In genomic region chr19:53180168-53180803, GRCm38 (mm10) we compare ENCODE assay signal across 10 mouse cellular contexts. TPM values are rescaled to one million over a fixed set of nuclear protein-coding genes. Genes with fewer than 3 reads are reported as not detected.
A peak's percentile ranks its signal among the peaks of the same experiment; 100 is the strongest.
DNase-seq lines count a peak whose midpoint lies in the region; ATAC-seq and TF ChIP-seq lines count a peak whose summit lies in the region.
"Had no signal": no experiment of that assay in that cellular context is flagged by ENCODE, and none has a peak within 500 bp of the region (broad histone marks: within the 10 kb centered on the region; RNA-seq: fewer than 3 reads in every experiment).

No protein-coding gene starts in this region.

- peaks cover 29% of the 10 kb centered on the region for H3K4me1 ChIP-seq in kidney, postnatal 0 days (replicated peaks; ENCODE audit: insufficient read depth, low read length)
- H3K4me1 ChIP-seq in CH12.LX (ENCODE audit: control insufficient read depth in 1 of 2, insufficient read depth in 2 of 2): peaks cover 0 to 8% of the 10 kb centered on the region in 2 experiments; a peak in 1 of 4 replicates
- H3K4me1 ChIP-seq in intestine, embryonic 16.5 days (ENCODE audit: control insufficient read depth, insufficient read depth, low read length): peaks cover 47% of the 10 kb centered on the region
- H3K4me1 ChIP-seq in forebrain, embryonic 16.5 days (replicated peaks; ENCODE audit: control insufficient read depth, insufficient read depth, low read length): peaks cover 8% of the 10 kb centered on the region; the same call in 1 of the 2 replicates

- TF ChIP-seq POLR2A in CH12.LX (IDR thresholded peaks at IDR 0.05; ENCODE audit: low read depth, low read length): no peak

- ATAC-seq in kidney, postnatal 0 days (replicated peaks; ENCODE audit: low FRiP score, low read depth): no peak
- no peak for ATAC-seq in intestine, embryonic 16.5 days
- no peak for ATAC-seq in forebrain, embryonic 16.5 days

- no peak overlapping the region for H3K9ac ChIP-seq in kidney, postnatal 0 days (ENCODE audit: low read depth, low read length)
- no peak overlapping the region for H3K9ac ChIP-seq in CH12.LX (ENCODE audit: insufficient read depth, low read depth)
- H3K9ac ChIP-seq in intestine, embryonic 16.5 days (ENCODE audit: low read depth, low read length): peak overlapping the region; percentile 16; the same call in 1 of the 2 replicates
- H3K9ac ChIP-seq in forebrain, embryonic 16.5 days (replicated peaks; ENCODE audit: low read depth, low read length): no peak overlapping the region

- intact Hi-C loops in heart, postnatal 14 days (cut with DNase I): no loop called here

- TF ChIP-seq EP300 in CH12.LX (IDR thresholded peaks at IDR 0.05; ENCODE audit: low read length): no peak

- H3K4me2 ChIP-seq in kidney, postnatal 0 days (ENCODE audit: low read length): no peak overlapping the region
- no peak overlapping the region for H3K4me2 ChIP-seq in CH12.LX (ENCODE audit: insufficient read depth, low read depth, poor library complexity, severe bottlenecking)
- H3K4me2 ChIP-seq in intestine, embryonic 16.5 days (ENCODE audit: low read depth, low read length): no peak overlapping the region
- H3K4me2 ChIP-seq in forebrain, embryonic 16.5 days (ENCODE audit: low read length): no peak overlapping the region

- H3K4me3 ChIP-seq in kidney, postnatal 0 days (replicated peaks; ENCODE audit: low read depth, low read length): no peak overlapping the region
- no peak overlapping the region for H3K4me3 ChIP-seq in CH12.LX (replicated peaks in 1 of 3; ENCODE audit: low read depth in 2 of 3, low read length in 2 of 3, poor library complexity in 1 of 3)
- H3K4me3 ChIP-seq in intestine, embryonic 16.5 days (ENCODE audit: low read length): no peak overlapping the region
- H3K4me3 ChIP-seq in forebrain, embryonic 16.5 days (replicated peaks; ENCODE audit: low read length): no peak overlapping the region

- in situ Hi-C loops in CH12.LX (cut with MboI; ENCODE audit: low pct_ligation_motif_present, low pct_unique_long_range_greater_than_20kb, low sequenced_read_pairs): no loop called here

- 67% methylated on average over 12 of the region's 12 CpGs for WGBS in kidney, postnatal 0 days
- WGBS in intestine, embryonic 16.5 days: 73% methylated on average over 12 of the region's 12 CpGs
- 76% methylated on average over 12 of the region's 12 CpGs for WGBS in forebrain, embryonic 16.5 days

- no peaks in the 10 kb centered on the region for H3K36me3 ChIP-seq in kidney, postnatal 0 days (ENCODE audit: insufficient read depth, low read length)
- no peaks in the 10 kb centered on the region for H3K36me3 ChIP-seq in CH12.LX (replicated peaks in 1 of 2; ENCODE audit: control insufficient read depth in 1 of 2, insufficient read depth in 1 of 2, low read length in 1 of 2)
- H3K36me3 ChIP-seq in intestine, embryonic 16.5 days (ENCODE audit: control insufficient read depth, insufficient read depth, low read length): no peaks in the 10 kb centered on the region
- H3K36me3 ChIP-seq in forebrain, embryonic 16.5 days (ENCODE audit: control insufficient read depth, insufficient read depth): no peaks in the 10 kb centered on the region

- TF ChIP-seq RAD21 in CH12.LX (IDR thresholded peaks at IDR 0.05; ENCODE audit: low read depth, low read length): no peak; the same call in 1 of the 2 replicates

- H3K79me2 ChIP-seq in CH12.LX (replicated peaks; ENCODE audit: control insufficient read depth, extremely low read depth, insufficient read depth, poor library complexity, severe bottlenecking): no peaks in the 10 kb centered on the region

- TF ChIP-seq CTCF in kidney, postnatal 0 days (IDR thresholded peaks at IDR 0.05; ENCODE audit: low read depth): peak; percentile 42; the same call in 1 of the 2 replicates
- no peak for TF ChIP-seq CTCF in CH12.LX (conservative IDR thresholded peaks at IDR 0.05 in 1 of 2, IDR thresholded peaks at IDR 0.05 in 1 of 2; ENCODE audit: low read depth in 2 of 2, low read length in 2 of 2)

- no peaks in the 10 kb centered on the region for H3K27me3 ChIP-seq in kidney, postnatal 0 days (ENCODE audit: insufficient read depth, low read length)
- H3K27me3 ChIP-seq in CH12.LX (replicated peaks): no peaks in the 10 kb centered on the region
- H3K27me3 ChIP-seq in intestine, embryonic 16.5 days (replicated peaks; ENCODE audit: control insufficient read depth, insufficient read depth, low read length): no peaks in the 10 kb centered on the region
- H3K27me3 ChIP-seq in forebrain, embryonic 16.5 days (replicated peaks; ENCODE audit: control insufficient read depth, insufficient read depth, low read length): no peaks in the 10 kb centered on the region

- H3K9me3 ChIP-seq in kidney, postnatal 0 days (replicated peaks; ENCODE audit: low read length): no peaks in the 10 kb centered on the region
- H3K9me3 ChIP-seq in CH12.LX (replicated peaks; ENCODE audit: low read length): peaks cover 2% of the 10 kb centered on the region
- 0 out of 2 replicates have a peak, but pooled peaks cover 4% of the 10 kb centered on the region for H3K9me3 ChIP-seq in intestine, embryonic 16.5 days (ENCODE audit: control insufficient read depth, low read length)
- no peaks in the 10 kb centered on the region for H3K9me3 ChIP-seq in forebrain, embryonic 16.5 days (ENCODE audit: control insufficient read depth, low read length)

- peak; percentile 88 for DNase-seq in heart, adult 11 months
- no peak for DNase-seq in heart, postnatal 14 days
- DNase-seq in kidney, postnatal 0 days (ENCODE audit: low spot score): peak; percentile 35
- DNase-seq in kidney, adult 11 months: no peak
- DNase-seq in CH12.LX (ENCODE audit: extremely low read depth): no peak
- DNase-seq in gastrocnemius, postnatal 4 days (ENCODE audit: low spot score in 2 of 2): no peak
- DNase-seq: cerebellum, postnatal 14 days; lung, postnatal 36 days had no signal

- dilution Hi-C loops in CH12.LX (cut with MboI; ENCODE audit: extremely low pct_ligation_motif_present, extremely low pct_unique_long_range_greater_than_20kb, low sequenced_read_pairs): no loop called here

- peak overlapping the region; percentile 88 for H3K27ac ChIP-seq in kidney, postnatal 0 days
- H3K27ac ChIP-seq in CH12.LX (ENCODE audit: insufficient read depth, low read depth): no peak overlapping the region
- H3K27ac ChIP-seq in intestine, embryonic 16.5 days (ENCODE audit: low read length): peak overlapping the region; percentile 43
- no peak overlapping the region for H3K27ac ChIP-seq in forebrain, embryonic 16.5 days (ENCODE audit: low read length)

TF ChIP-seq in CH12.LX, 34 proteins besides CTCF, POLR2A, EP300 and RAD21:
- peak; percentile 44; the same call in 1 of the 2 replicates for TF ChIP-seq ZNF384 (IDR thresholded peaks at IDR 0.05; ENCODE audit: low read depth, low read length)
- TF ChIP-seq E2F4 (IDR thresholded peaks at IDR 0.05; ENCODE audit: insufficient replicate concordance, low read depth, low read length): no peak

RNA-seq across cellular contexts. Expression of gene Add3, which starts 40.0 kb away (rescaled TPM):
- 10 to 100 TPM; 63.4 to 65.2 TPM for total RNA-seq in heart, postnatal 14 days (2021)
- polyA plus RNA-seq in kidney, postnatal 0 days (2015; fragmentation: Nextera tagmentation; extraction: Ambion mirVana): 66.5 and 72.9 TPM in 2 replicates
- total RNA-seq in CH12.LX (2012; rRNA removed): 11.2 and 16.4 TPM in 2 replicates
- total RNA-seq in CH12.LX (2014; rRNA removed): 16.3 and 16.9 TPM in 2 replicates
- 16.2 and 18.4 TPM in 2 replicates for polyA plus RNA-seq in CH12.LX (2012; ENCODE audit: insufficient read length, low read depth)
- polyA plus RNA-seq in intestine, embryonic 16.5 days (2015; fragmentation: Nextera tagmentation; extraction: Ambion mirVana): 120 and 121 TPM in 2 replicates
- 30.6 and 36.6 TPM in 2 replicates for polyA plus RNA-seq in forebrain, embryonic 16.5 days (2015; fragmentation: Nextera tagmentation; extraction: Ambion mirVana)
- 10 to 100 TPM; 76.6 to 85.1 TPM for total RNA-seq in gastrocnemius, postnatal 4 days (2021)

Comparison
In these comparisons a context has a peak if more than half of its experiments do, and no peak if none do; other contexts are left out.
1. DNase-seq: peak in heart, adult 11 months (single experiment) and kidney, postnatal 0 days (single experiment); none in heart, postnatal 14 days (0 of 2), kidney, adult 11 months (single experiment), CH12.LX (single experiment) and gastrocnemius, postnatal 4 days (0 of 2).
2. H3K27ac ChIP-seq: peak in kidney, postnatal 0 days (single experiment) and intestine, embryonic 16.5 days (single experiment); none in CH12.LX (single experiment) and forebrain, embryonic 16.5 days (single experiment).